Mouse (Mus musculus): ENCODE data around the gene Bcl2l2. TPM values are rescaled to one million over a fixed set of nuclear protein-coding genes. Genes with fewer than 3 reads are reported as not detected.

The Bcl2l2 gene
- polyA plus RNA-seq (2015; fragmentation: Nextera tagmentation; extraction: Ambion mirVana): 3.0 and 3.1 TPM in 2 replicates

- Histone ChIP-seq H3K4me1 (peaks cover 18% of the 10 kb centered on the region), H3K9me3 (no peaks in the 10 kb centered on the region)
- under 1% methylated on average over 27 of the region's 27 CpGs for WGBS
Measured at GRCm38 (mm10) chr14:54883154-54884021, at the start of gene Bcl2l2, which contains the start of gene Gm20521. Gene Bcl2l2 (plus strand): TSS chr14:54883377. Gene Gm20521 (plus strand): TSS chr14:54883441.

GRCm38 (mm10) chr14:54843461-54843860 is 39.7 kb upstream of the Bcl2l2 start:
- Histone ChIP-seq H3K4me3 (no peak overlapping the region), H3K9me3 (no peaks in the 10 kb centered on the region), H3K9ac (no peak overlapping the region), H3K4me2 (no peak overlapping the region), H3K36me3 (no peaks in the 10 kb centered on the region), H3K4me1 (no peaks in the 10 kb centered on the region), H3K27ac (no peak overlapping the region), H3K27me3 (0 out of 2 replicates have a peak, but pooled peaks cover 4% of the 10 kb centered on the region)
- no peak for ATAC-seq (ENCODE audit: borderline replicate concordance, extremely low read depth, low FRiP score, low TSS enrichment)
- 1% methylated on average over 4 of the region's 4 CpGs for WGBS

More at GRCm38 (mm10) chr14:54883154-54884021, at the start of gene Bcl2l2, which contains the start of gene Gm20521:
- H3K36me3 ChIP-seq: peaks cover 11% of the 10 kb centered on the region
- H3K9ac ChIP-seq: peak within 1 kb of the TSS; percentile 84
- peak within 1 kb of the TSS; percentile 64 for H3K4me2 ChIP-seq
- H3K27ac ChIP-seq: peak within 1 kb of the TSS; percentile 98
- H3K4me3 ChIP-seq: peak within 1 kb of the TSS; percentile 71
- ATAC-seq (ENCODE audit: borderline replicate concordance, extremely low read depth, low FRiP score, low TSS enrichment): peak; percentile 90
- peaks cover 6% of the 10 kb centered on the region; the same call in 1 of the 2 replicates for H3K27me3 ChIP-seq

GRCm38 (mm10) chr14:54855726-54856125 is 27.5 kb upstream of the Bcl2l2 start:
- Histone ChIP-seq H3K4me1 (no peaks in the 10 kb centered on the region), H3K27ac (no peak overlapping the region), H3K9ac (no peak overlapping the region), H3K4me2 (no peak overlapping the region), H3K36me3 (peaks cover 25% of the 10 kb centered on the region), H3K9me3 (no peaks in the 10 kb centered on the region), H3K4me3 (no peak overlapping the region), H3K27me3 (no peaks in the 10 kb centered on the region)
- WGBS: 87% methylated on average over 3 of the region's 3 CpGs
- ATAC-seq (ENCODE audit: borderline replicate concordance, extremely low read depth, low FRiP score, low TSS enrichment): no peak

- H3K36me3 ChIP-seq: peaks cover 25% of the 10 kb centered on the region
- H3K9ac ChIP-seq: no peak overlapping the region
- ATAC-seq (ENCODE audit: borderline replicate concordance, extremely low read depth, low FRiP score, low TSS enrichment): no peak
- H3K27me3 ChIP-seq: no peaks in the 10 kb centered on the region
- H3K27ac ChIP-seq: no peak overlapping the region
- no peak overlapping the region for H3K4me3 ChIP-seq
- H3K4me2 ChIP-seq: no peak overlapping the region
- H3K9me3 ChIP-seq: no peaks in the 10 kb centered on the region
- 84% methylated on average over 7 of the region's 7 CpGs for WGBS
- H3K4me1 ChIP-seq: no peaks in the 10 kb centered on the region
Measured at GRCm38 (mm10) chr14:54856703-54857102, 26.5 kb upstream of the Bcl2l2 start.

- Histone ChIP-seq H3K9ac (no peak overlapping the region), H3K4me2 (no peak overlapping the region), H3K27ac (no peak overlapping the region), H3K4me3 (no peak overlapping the region), H3K27me3 (no peaks in the 10 kb centered on the region), H3K4me1 (no peaks in the 10 kb centered on the region), H3K9me3 (no peaks in the 10 kb centered on the region), H3K36me3 (peaks cover 25% of the 10 kb centered on the region)
- 92% methylated on average over 9 of the region's 9 CpGs for WGBS
- no peak for ATAC-seq (ENCODE audit: borderline replicate concordance, extremely low read depth, low FRiP score, low TSS enrichment)
Measured at GRCm38 (mm10) chr14:54857891-54858290, 25.3 kb upstream of the Bcl2l2 start.

GRCm38 (mm10) chr14:54860511-54860910 is 22.7 kb upstream of the Bcl2l2 start:
- Histone ChIP-seq H3K27me3 (no peaks in the 10 kb centered on the region), H3K4me2 (no peak overlapping the region), H3K36me3 (peaks cover 18% of the 10 kb centered on the region), H3K4me3 (no peak overlapping the region), H3K9ac (no peak overlapping the region), H3K4me1 (no peaks in the 10 kb centered on the region), H3K27ac (no peak overlapping the region), H3K9me3 (no peaks in the 10 kb centered on the region)
- ATAC-seq (ENCODE audit: borderline replicate concordance, extremely low read depth, low FRiP score, low TSS enrichment): no peak
- 34% methylated on average over 2 of the region's 2 CpGs for WGBS

GRCm38 (mm10) chr14:54863501-54864312 is 19.5 kb upstream of the Bcl2l2 start:
- no peaks in the 10 kb centered on the region for H3K4me1 ChIP-seq
- under 1% methylated on average over 54 of the region's 56 CpGs for WGBS
- H3K4me3 ChIP-seq: peak overlapping the region; percentile 70
- peak; percentile 100 for ATAC-seq (ENCODE audit: borderline replicate concordance, extremely low read depth, low FRiP score, low TSS enrichment)
- H3K9me3 ChIP-seq: no peaks in the 10 kb centered on the region
- no peaks in the 10 kb centered on the region for H3K27me3 ChIP-seq
- peak overlapping the region; percentile 74 for H3K4me2 ChIP-seq
- H3K9ac ChIP-seq: peak overlapping the region; percentile 84
- H3K36me3 ChIP-seq: no peaks in the 10 kb centered on the region
- peak overlapping the region; percentile 76 for H3K27ac ChIP-seq

- 14% methylated on average over 21 of the region's 21 CpGs for WGBS
- Histone ChIP-seq H3K36me3 (no peaks in the 10 kb centered on the region), H3K4me2 (peak overlapping the region; percentile 74), H3K4me3 (peak overlapping the region; percentile 70), H3K27me3 (no peaks in the 10 kb centered on the region), H3K27ac (peak overlapping the region; percentile 76), H3K4me1 (no peaks in the 10 kb centered on the region), H3K9ac (peak overlapping the region; percentile 84), H3K9me3 (no peaks in the 10 kb centered on the region)
- no peak for ATAC-seq (ENCODE audit: borderline replicate concordance, extremely low read depth, low FRiP score, low TSS enrichment)
Measured at GRCm38 (mm10) chr14:54864313-54865036, 18.7 kb upstream of the Bcl2l2 start.

- H3K4me3 ChIP-seq: no peak overlapping the region
- 68% methylated on average over 5 of the region's 5 CpGs for WGBS
- no peaks in the 10 kb centered on the region for H3K27me3 ChIP-seq
- H3K36me3 ChIP-seq: no peaks in the 10 kb centered on the region
- no peak overlapping the region for H3K4me2 ChIP-seq
- H3K27ac ChIP-seq: no peak overlapping the region
- no peaks in the 10 kb centered on the region for H3K9me3 ChIP-seq
- ATAC-seq (ENCODE audit: borderline replicate concordance, extremely low read depth, low FRiP score, low TSS enrichment): no peak
- H3K4me1 ChIP-seq: no peaks in the 10 kb centered on the region
- H3K9ac ChIP-seq: no peak overlapping the region
Measured at GRCm38 (mm10) chr14:54865626-54866025, 17.6 kb upstream of the Bcl2l2 start.

- Histone ChIP-seq H3K4me1 (no peaks in the 10 kb centered on the region), H3K27ac (no peak overlapping the region), H3K4me2 (no peak overlapping the region), H3K9ac (no peak overlapping the region), H3K9me3 (no peaks in the 10 kb centered on the region), H3K4me3 (no peak overlapping the region), H3K36me3 (no peaks in the 10 kb centered on the region), H3K27me3 (no peaks in the 10 kb centered on the region)
- WGBS: 39% methylated on average over 3 of the region's 3 CpGs
- ATAC-seq (ENCODE audit: borderline replicate concordance, extremely low read depth, low FRiP score, low TSS enrichment): no peak
Measured at GRCm38 (mm10) chr14:54866268-54866667, 16.9 kb upstream of the Bcl2l2 start.

GRCm38 (mm10) chr14:54866936-54867335 is 16.2 kb upstream of the Bcl2l2 start:
- Histone ChIP-seq H3K4me3 (no peak overlapping the region), H3K27me3 (no peaks in the 10 kb centered on the region), H3K4me2 (no peak overlapping the region), H3K4me1 (no peaks in the 10 kb centered on the region), H3K9me3 (no peaks in the 10 kb centered on the region), H3K36me3 (no peaks in the 10 kb centered on the region), H3K27ac (no peak overlapping the region), H3K9ac (no peak overlapping the region)
- ATAC-seq (ENCODE audit: borderline replicate concordance, extremely low read depth, low FRiP score, low TSS enrichment): no peak
- WGBS: 52% methylated on average over 5 of the region's 5 CpGs

Measured in lung, embryonic 15.5 days (tissue).